Mouse (Mus musculus) heart, embryonic 16.5 days (tissue): ENCODE results near the gene Ddx39. TPM values are rescaled to one million over a fixed set of nuclear protein-coding genes. Genes with fewer than 3 reads are reported as not detected.

Source experiments
- ATAC-seq: fragments of 200-750 bp; cut with Nextera tagmentation; replicated peaks from 2 replicates; pipeline ENCODE4 v1.8.0; 2017; ENCODE audit warnings: moderate number of reproducible peaks; ENCODE audit not compliant: insufficient read depth, low FRiP score; ENCODE audit errors: extremely low read depth
- H3K27ac ChIP-seq: fragments of 300-500 bp; sonication (generic); 2 replicates; pipeline ENCODE4 v1.5.1; 2014; ENCODE audit warnings: mild to moderate bottlenecking, low read length, control low read depth, moderate library complexity
- H3K27me3 ChIP-seq: fragments of 300-500 bp; sonication (generic); 2 replicates; pipeline ENCODE4 v1.6.1; 2014; ENCODE audit warnings: low read length, mixed read lengths; ENCODE audit not compliant: control insufficient read depth, insufficient read depth
- H3K36me3 ChIP-seq: fragments of 300-500 bp; sonication (generic); 2 replicates; pipeline ENCODE4 v1.6.1; 2014; ENCODE audit not compliant: control insufficient read depth, insufficient read depth
- H3K4me1 ChIP-seq: fragments of 300-500 bp; sonication (generic); 2 replicates; pipeline ENCODE4 v1.6.1; 2014; ENCODE audit warnings: low read length, mixed read lengths; ENCODE audit not compliant: control insufficient read depth, insufficient read depth
- H3K4me2 ChIP-seq: fragments of 300-500 bp; sonication (generic); 2 replicates; pipeline ENCODE4 v1.6.1; 2014; ENCODE audit warnings: low read depth, mild to moderate bottlenecking, control low read depth, low read length
- H3K4me3 ChIP-seq: fragments of 300-500 bp; sonication (generic); 2 replicates; pipeline ENCODE4 v1.5.1; 2014; ENCODE audit warnings: mild to moderate bottlenecking, control low read depth, low read length
- H3K9ac ChIP-seq: fragments of 300-500 bp; sonication (generic); 2 replicates; pipeline ENCODE4 v1.6.1; 2014; ENCODE audit warnings: low read length, control low read depth
- H3K9me3 ChIP-seq: fragments of 300-500 bp; sonication (generic); replicated peaks from 2 replicates; pipeline ENCODE4 v1.6.1; 2016; ENCODE audit warnings: low read length; ENCODE audit not compliant: control insufficient read depth
- WGBS: fragments of 180-500 bp; shearing (Covaris S2); extraction: QIAGEN DNeasy Blood & Tissue Kit; methylation state at CpG from one replicate; pipeline ENCODE4 v1.1.7; 2014; 5-methylcytosine and 5-hydroxymethylcytosine counted together
- polyA plus RNA-seq: library from polyadenylated mRNA; unstranded; fragments of >200 nt; fragmentation: Nextera tagmentation; extraction: Ambion mirVana; gene quantifications from 2 replicates; pipeline ENCODE4 v1.2.1, GENCODE M21; 2015

The Ddx39 gene
- polyA plus RNA-seq, 1 experiment from 2014 or later, result 147 TPM

DNA sequence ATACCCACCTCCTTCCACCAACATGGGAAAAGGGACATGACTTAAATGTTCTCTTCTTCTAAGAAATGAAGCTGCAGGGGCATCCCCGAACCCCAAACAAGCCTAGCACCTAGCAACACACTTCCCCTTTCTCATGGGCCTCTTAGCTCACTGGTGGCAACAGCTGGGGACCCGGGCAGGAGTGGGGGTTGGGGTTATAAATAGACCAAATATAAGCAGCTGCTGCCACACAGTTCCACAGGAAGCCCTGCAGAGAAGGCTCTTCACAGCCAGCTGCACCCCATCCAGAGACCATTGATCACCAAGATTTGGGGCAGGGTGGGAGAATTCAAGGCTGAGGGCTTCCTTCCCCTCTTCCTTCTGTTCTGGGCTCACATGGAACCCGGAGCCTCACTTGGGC lies 33.7 kb downstream of the Ddx39 start:
- peak; percentile 74 for ATAC-seq
- WGBS, result 29% methylated on average over 3 of the region's 3 CpGs
- peak overlapping the region; percentile 85 for H3K4me2 ChIP-seq
- no peaks in the 10 kb centered on the region for H3K9me3 ChIP-seq
- no peaks in the 10 kb centered on the region; the same call in 1 of the 2 replicates for H3K27me3 ChIP-seq
- H3K4me1 ChIP-seq, result peaks cover 21% of the 10 kb centered on the region
- no peak overlapping the region for H3K4me3 ChIP-seq
- peak overlapping the region; percentile 95 for H3K27ac ChIP-seq
- H3K9ac ChIP-seq, result peak overlapping the region; percentile 54
- H3K36me3 ChIP-seq, result no peaks in the 10 kb centered on the region

DNA sequence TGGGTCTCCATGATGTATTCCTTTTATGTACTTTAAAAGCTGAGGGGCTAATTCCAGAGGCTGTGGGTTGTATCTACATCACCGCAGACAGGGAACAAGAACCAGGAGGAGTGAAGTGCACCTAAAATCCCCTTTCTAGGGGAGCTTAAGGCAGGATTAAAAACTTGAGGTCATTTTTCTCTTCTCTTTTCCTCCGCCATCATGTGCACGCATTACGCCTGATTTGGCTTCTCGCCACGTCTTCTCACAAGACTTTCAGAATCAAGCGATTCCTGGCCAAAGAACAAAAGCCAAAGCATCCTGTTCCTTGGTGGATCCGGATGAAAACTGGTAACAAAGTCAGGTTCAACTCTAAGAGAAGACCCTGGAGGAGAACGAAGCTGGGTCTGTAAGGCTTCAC lies 34.3 kb downstream of the Ddx39 start:
- ATAC-seq, result no peak

DNA sequence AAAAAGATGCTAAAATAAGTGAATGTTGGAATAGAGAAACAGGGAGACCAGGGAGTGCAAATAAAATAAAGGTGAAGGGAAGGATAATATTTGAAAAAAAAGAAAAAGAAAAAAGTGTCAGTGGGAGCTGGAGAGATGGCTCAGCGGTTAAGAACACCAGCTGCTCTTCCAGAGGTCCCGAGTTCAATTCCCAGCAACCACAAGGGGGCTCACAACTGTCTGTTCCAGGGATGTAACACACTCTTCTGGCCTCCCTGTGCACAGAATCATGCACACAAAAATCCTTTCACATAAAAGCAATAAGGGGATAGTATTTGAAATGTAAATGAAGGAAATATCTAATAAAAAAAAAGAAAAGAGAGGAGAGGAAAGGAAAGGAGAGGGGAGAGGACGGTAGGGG lies 39.2 kb downstream of the Ddx39 start:
- Histone ChIP-seq H3K9me3 (peaks cover 5% of the 10 kb centered on the region), H3K4me1 (peaks cover 3% of the 10 kb centered on the region; the same call in 1 of the 2 replicates), H3K4me3 (no peak overlapping the region), H3K27ac (no peak overlapping the region), H3K27me3 (no peaks in the 10 kb centered on the region; the same call in 1 of the 2 replicates), H3K36me3 (no peaks in the 10 kb centered on the region), H3K9ac (no peak overlapping the region), H3K4me2 (no peak overlapping the region)
- 41% methylated on average over 3 of the region's 3 CpGs for WGBS
- no peak for ATAC-seq

More for the DNA sequence above, 34.3 kb downstream of the Ddx39 start:
- Histone ChIP-seq H3K4me3 (no peak overlapping the region), H3K9ac (no peak overlapping the region), H3K27me3 (no peaks in the 10 kb centered on the region; the same call in 1 of the 2 replicates), H3K9me3 (no peaks in the 10 kb centered on the region), H3K36me3 (no peaks in the 10 kb centered on the region), H3K27ac (peak overlapping the region; percentile 95), H3K4me2 (no peak overlapping the region; the same call in 1 of the 2 replicates), H3K4me1 (peaks cover 21% of the 10 kb centered on the region)
- WGBS, result 76% methylated on average over 9 of the region's 9 CpGs

DNA sequence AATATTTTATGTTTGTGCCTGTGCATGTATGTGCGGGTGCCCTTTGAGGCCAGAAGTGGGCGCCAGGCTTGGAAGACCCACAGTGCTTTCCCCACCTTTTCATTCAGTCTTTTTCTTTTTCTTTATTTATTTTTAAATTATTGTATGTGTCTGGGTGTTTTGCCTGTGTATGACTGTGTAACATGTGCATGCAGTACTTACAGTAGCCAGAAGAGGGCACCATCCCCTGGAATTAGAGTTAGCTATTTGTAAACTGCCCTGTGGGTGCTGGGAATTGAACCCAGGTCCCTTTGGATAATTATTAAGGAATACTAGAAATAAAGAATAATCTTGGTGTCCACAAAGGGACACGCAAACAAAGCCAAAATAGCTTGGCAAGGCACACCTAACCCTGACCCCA lies 41.3 kb downstream of the Ddx39 start:
- ATAC-seq, result no peak
- H3K9ac ChIP-seq, result no peak overlapping the region
- peaks cover 5% of the 10 kb centered on the region for H3K9me3 ChIP-seq
- no peaks in the 10 kb centered on the region for H3K36me3 ChIP-seq
- no peaks in the 10 kb centered on the region; the same call in 1 of the 2 replicates for H3K27me3 ChIP-seq
- H3K4me2 ChIP-seq, result no peak overlapping the region
- 95% methylated on average over 3 of the region's 3 CpGs for WGBS
- no peak overlapping the region for H3K4me3 ChIP-seq
- H3K27ac ChIP-seq, result no peak overlapping the region
- no peaks in the 10 kb centered on the region for H3K4me1 ChIP-seq

DNA sequence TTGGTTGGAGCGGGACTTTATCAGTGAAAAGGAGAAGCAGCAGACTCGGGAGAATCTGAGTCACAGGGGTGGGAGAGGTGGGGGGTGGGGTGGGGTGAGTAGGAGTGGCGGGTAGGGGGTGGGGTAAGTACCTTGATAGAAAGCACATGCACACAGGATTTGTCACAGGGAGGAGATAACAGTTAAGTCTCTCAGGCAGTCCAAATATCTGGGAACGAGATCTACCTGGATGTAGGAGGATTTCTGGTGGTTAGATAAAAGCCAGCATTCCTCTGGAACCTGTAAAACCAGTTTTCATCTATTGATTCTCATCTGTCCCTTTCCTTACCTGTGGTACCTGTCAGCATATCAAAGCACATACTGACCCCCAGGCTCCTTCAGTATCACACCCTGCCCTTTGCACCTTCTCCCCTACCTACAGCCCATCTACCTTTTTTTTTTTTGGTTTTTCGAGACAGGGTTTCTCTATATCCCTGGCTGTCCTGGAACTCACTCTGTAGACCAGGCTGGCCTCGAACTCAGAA lies 42.2 kb downstream of the Ddx39 start:
- Histone ChIP-seq H3K9me3 (peaks cover 5% of the 10 kb centered on the region), H3K4me3 (no peak overlapping the region), H3K27ac (no peak overlapping the region), H3K27me3 (no peaks in the 10 kb centered on the region; the same call in 1 of the 2 replicates), H3K4me1 (no peaks in the 10 kb centered on the region), H3K4me2 (no peak overlapping the region), H3K36me3 (no peaks in the 10 kb centered on the region), H3K9ac (no peak overlapping the region)
- ATAC-seq, result no peak
- 68% methylated on average over 6 of the region's 6 CpGs for WGBS

DNA sequence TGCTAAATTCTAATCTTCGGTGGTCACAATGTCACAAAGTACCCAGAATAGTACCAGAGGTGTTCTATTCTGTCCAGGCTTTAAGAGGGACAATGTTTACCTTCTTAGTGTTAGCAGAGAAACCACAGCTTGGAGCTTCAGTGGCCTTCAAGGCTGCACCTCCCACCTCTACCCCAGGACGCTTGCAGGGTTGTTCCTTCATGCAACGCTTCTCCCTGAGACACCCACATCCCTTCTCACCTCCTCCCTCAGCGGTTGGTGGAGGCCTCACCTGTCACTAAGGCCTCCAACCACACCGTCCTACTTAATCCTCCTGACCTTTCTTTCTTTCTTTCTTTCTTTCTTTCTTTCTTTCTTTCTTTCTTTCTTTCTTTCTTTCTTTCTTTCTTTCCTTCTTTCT lies 43.3 kb downstream of the Ddx39 start:
- WGBS, result 58% methylated on average over 5 of the region's 5 CpGs
- H3K9ac ChIP-seq, result no peak overlapping the region

DNA sequence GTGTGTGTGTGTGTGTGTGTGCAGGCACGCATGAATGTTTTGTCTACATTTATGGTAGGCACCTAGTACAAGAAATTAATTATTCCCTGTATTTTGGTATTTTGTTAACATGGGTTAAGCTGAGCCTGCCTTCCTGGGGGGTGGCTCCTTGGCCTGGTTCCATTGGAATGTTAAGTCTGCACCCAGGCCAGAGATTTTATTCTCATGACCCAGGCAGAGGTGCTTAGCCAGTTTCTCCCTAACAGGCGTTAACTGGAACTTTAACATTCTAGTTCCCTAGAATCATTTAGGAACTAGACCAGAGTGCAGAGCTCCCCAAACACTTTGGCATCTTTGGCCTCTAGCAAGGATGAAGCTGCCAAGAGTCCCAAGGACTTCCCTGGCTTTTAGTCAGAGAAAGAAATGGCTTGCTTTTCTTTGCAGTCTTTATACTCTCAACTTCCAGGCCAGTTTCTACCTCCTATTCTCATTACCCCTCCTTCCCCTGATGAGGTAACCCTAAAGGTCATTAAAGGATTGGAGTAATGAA lies 44.3 kb downstream of the Ddx39 start:
- Histone ChIP-seq H3K9me3 (peaks cover 5% of the 10 kb centered on the region), H3K4me3 (no peak overlapping the region), H3K4me1 (no peaks in the 10 kb centered on the region), H3K27ac (no peak overlapping the region), H3K36me3 (no peaks in the 10 kb centered on the region), H3K9ac (no peak overlapping the region), H3K27me3 (no peaks in the 10 kb centered on the region), H3K4me2 (no peak overlapping the region)
- ATAC-seq, result no peak
- 50% methylated on average over 2 of the region's 2 CpGs for whole genome bisulfite sequencing

More for the DNA sequence above, 43.3 kb downstream of the Ddx39 start:
- H3K4me1 ChIP-seq, result no peaks in the 10 kb centered on the region
- H3K27me3 ChIP-seq, result no peaks in the 10 kb centered on the region; the same call in 1 of the 2 replicates
- H3K4me2 ChIP-seq, result no peak overlapping the region
- no peak for ATAC-seq
- no peak overlapping the region for H3K27ac ChIP-seq
- peaks cover 5% of the 10 kb centered on the region for H3K9me3 ChIP-seq
- no peaks in the 10 kb centered on the region for H3K36me3 ChIP-seq
- no peak overlapping the region for H3K4me3 ChIP-seq

DNA sequence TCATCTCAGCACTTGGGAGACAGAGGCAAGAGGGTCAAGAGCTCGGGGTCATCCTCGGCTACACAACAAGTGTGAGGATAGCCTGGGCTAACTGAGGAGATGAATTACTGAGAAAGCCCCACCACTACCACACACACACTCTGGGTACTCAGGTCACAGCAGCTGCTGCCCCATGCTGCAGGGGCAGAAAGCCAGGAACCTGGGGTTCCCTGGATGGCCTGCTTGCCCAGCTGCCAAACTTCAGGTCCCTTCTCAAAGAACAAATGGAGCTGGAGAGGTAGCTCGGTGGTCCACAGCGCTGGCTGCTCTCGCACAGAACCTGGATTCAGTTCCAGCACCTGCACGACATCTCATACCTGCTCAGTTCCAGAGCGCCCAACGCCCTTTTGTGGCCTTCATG lies 49.1 kb downstream of the Ddx39 start:
- H3K36me3 ChIP-seq, result no peaks in the 10 kb centered on the region
- no peak overlapping the region for H3K27ac ChIP-seq
- peaks cover 8% of the 10 kb centered on the region for H3K9me3 ChIP-seq
- no peak for ATAC-seq
- H3K4me3 ChIP-seq, result no peak overlapping the region
- no peak overlapping the region for H3K9ac ChIP-seq
- no peak overlapping the region for H3K4me2 ChIP-seq
- H3K4me1 ChIP-seq, result peaks cover 3% of the 10 kb centered on the region; the same call in 1 of the 2 replicates
- H3K27me3 ChIP-seq, result no peaks in the 10 kb centered on the region
- WGBS, result 94% methylated on average over 8 of the region's 8 CpGs

DNA sequence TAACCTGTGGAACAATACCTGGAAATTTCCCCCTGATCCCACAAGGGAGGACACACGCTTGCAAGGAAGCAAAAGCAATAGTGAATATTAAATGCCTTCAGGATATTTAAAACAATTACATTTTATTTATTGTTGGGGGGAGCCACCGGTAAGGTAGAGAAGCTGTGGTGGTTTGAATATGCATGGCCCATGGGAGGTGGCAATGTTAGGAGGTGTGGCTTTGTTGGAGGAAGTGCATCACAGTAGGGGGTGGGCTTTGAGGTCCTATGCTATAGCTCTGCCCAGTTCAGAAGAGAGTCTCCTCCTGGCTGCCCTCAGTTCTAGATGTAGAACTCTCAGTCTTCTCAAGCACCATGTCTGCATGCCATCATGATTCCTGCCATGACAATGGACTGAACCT lies 49.7 kb downstream of the Ddx39 start:
- no peak overlapping the region for H3K9ac ChIP-seq
- H3K36me3 ChIP-seq, result no peaks in the 10 kb centered on the region
- no peak overlapping the region for H3K4me2 ChIP-seq
- 85% methylated on average over 2 of the region's 2 CpGs for WGBS
- peaks cover 8% of the 10 kb centered on the region for H3K9me3 ChIP-seq
- no peak for ATAC-seq
- peaks cover 3% of the 10 kb centered on the region; the same call in 1 of the 2 replicates for H3K4me1 ChIP-seq
- H3K4me3 ChIP-seq, result no peak overlapping the region
- H3K27ac ChIP-seq, result no peak overlapping the region
- H3K27me3 ChIP-seq, result no peaks in the 10 kb centered on the region
